Mouse (Mus musculus): Measurements from ENCODE around the gene Rnf166.

DNA sequence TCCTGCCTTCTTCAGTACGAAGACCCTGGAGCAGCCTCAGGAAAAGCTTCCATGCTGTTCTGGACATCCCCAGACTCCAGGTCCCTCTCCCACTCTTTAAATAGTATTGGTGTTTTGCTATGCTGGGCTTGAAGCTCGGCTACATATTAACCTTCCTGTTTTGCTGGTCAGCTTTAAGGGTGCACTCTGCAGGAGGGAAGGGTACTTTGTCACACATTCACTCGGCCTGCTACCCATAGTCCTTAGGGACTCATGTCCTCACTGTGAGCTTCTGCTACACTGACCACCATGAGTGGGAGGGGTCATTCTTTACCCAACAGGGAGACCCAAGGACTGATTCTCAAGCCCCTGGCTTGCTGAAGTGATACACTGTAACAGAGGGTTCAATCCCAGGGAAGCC lies 45.2 kb downstream of the Rnf166 start:
- TF ChIP-seq POLR2A (IDR thresholded peaks at IDR 0.05; ENCODE audit: insufficient read length, low read depth): no peak
- TF ChIP-seq USF1 (IDR thresholded peaks at IDR 0.05; ENCODE audit: low read depth): no peak
- no peak for TF ChIP-seq TCF12 (IDR thresholded peaks at IDR 0.05; ENCODE audit: insufficient read depth, poor library complexity, severe bottlenecking)
- no peak for TF ChIP-seq MAX (IDR thresholded peaks at IDR 0.05; ENCODE audit: low read depth)
- no peak for TF ChIP-seq MYOG (IDR thresholded peaks at IDR 0.05; ENCODE audit: control insufficient read depth in 1 of 3, insufficient read depth in 1 of 3, insufficient read length in 2 of 3, low read depth in 2 of 3)

All from myocyte (in vitro differentiated cells).